Mouse (Mus musculus): ENCODE results near the gene Steap3. TPM values are rescaled to one million over a fixed set of nuclear protein-coding genes. Genes with fewer than 3 reads are reported as not detected.

The Steap3 gene
- polyA plus RNA-seq, 1 experiment from 2014 or later: 2.8 TPM

DNA sequence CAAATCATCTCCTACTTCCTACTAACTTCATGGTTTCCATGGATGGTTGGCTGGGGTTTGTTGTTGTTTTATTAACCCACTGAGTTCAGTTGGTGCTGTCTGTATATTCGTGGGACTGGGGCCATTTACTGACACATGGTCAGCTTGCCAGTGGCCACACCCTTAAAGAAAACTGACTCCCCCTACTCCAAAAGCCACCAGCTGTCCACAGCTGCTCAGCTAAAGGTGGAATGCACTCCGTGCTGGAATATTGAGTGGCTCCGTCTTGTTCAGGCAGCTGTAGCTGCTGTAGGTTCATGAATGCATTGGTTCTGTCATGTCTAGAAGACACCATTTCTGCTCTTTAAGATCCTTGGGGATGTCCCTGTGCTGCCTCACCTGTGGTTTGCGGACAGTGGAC lies 48.9 kb downstream of the Steap3 start:
- Histone ChIP-seq H3K27ac (ENCODE audit: low read length) (no peak overlapping the region), H3K4me2 (ENCODE audit: low read length) (no peak overlapping the region), H3K9me3 (ENCODE audit: control insufficient read depth, low read length) (no peaks in the 10 kb centered on the region), H3K9ac (replicated peaks; ENCODE audit: low read depth, low read length) (no peak overlapping the region), H3K4me3 (replicated peaks; ENCODE audit: low read length) (no peak overlapping the region), H3K4me1 (replicated peaks; ENCODE audit: control insufficient read depth, insufficient read depth, low read length) (no peaks in the 10 kb centered on the region), H3K27me3 (replicated peaks; ENCODE audit: control insufficient read depth, insufficient read depth, low read length) (no peaks in the 10 kb centered on the region), H3K36me3 (ENCODE audit: control insufficient read depth, insufficient read depth) (no peaks in the 10 kb centered on the region)
- WGBS: 82% methylated on average over 4 of the region's 4 CpGs
- ATAC-seq: no peak

DNA sequence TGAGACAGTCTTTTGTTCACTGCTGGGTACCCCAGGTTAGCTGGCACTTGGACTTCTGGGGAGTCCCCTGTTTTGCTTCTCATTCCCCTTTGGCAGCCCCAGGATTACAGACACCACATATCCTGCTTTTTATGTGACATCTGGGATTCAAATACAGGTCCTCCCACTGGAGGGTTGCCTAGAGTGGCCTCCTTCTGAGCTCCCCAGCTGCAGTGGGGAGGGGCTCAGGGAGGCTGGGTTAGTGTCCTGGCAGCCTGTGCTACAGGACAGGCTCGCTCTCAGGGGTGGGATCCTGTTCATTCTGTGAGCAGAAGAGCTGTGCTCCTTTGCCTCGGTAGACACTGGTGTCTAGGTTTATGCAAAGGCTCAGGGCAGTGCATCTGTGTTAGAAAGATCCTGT lies 51.2 kb downstream of the Steap3 start:
- Histone ChIP-seq H3K27me3 (replicated peaks; ENCODE audit: control insufficient read depth, insufficient read depth, low read length) (no peaks in the 10 kb centered on the region), H3K4me3 (replicated peaks; ENCODE audit: low read length) (no peak overlapping the region), H3K9ac (replicated peaks; ENCODE audit: low read depth, low read length) (no peak overlapping the region), H3K4me1 (replicated peaks; ENCODE audit: control insufficient read depth, insufficient read depth, low read length) (no peaks in the 10 kb centered on the region), H3K36me3 (ENCODE audit: control insufficient read depth, insufficient read depth) (no peaks in the 10 kb centered on the region), H3K9me3 (ENCODE audit: control insufficient read depth, low read length) (no peaks in the 10 kb centered on the region), H3K27ac (ENCODE audit: low read length) (no peak overlapping the region), H3K4me2 (ENCODE audit: low read length) (no peak overlapping the region)
- ATAC-seq: no peak; the same call in 1 of the 2 replicates
- WGBS: 51% methylated on average over 2 of the region's 2 CpGs

- 25% methylated on average over 6 of the region's 6 CpGs for WGBS
- Histone ChIP-seq H3K9me3 (ENCODE audit: control insufficient read depth, low read length) (no peaks in the 10 kb centered on the region), H3K27ac (ENCODE audit: low read length) (no peak overlapping the region), H3K27me3 (replicated peaks; ENCODE audit: control insufficient read depth, insufficient read depth, low read length) (no peaks in the 10 kb centered on the region), H3K4me2 (ENCODE audit: low read length) (no peak overlapping the region), H3K4me1 (replicated peaks; ENCODE audit: control insufficient read depth, insufficient read depth, low read length) (no peaks in the 10 kb centered on the region), H3K9ac (replicated peaks; ENCODE audit: low read depth, low read length) (no peak overlapping the region), H3K4me3 (replicated peaks; ENCODE audit: low read length) (no peak overlapping the region), H3K36me3 (ENCODE audit: control insufficient read depth, insufficient read depth) (no peaks in the 10 kb centered on the region)
- ATAC-seq: peak; percentile 50; the same call in 1 of the 2 replicates
Observed at GRCm38 (mm10) chr1:120220841-120221240, 51.7 kb downstream of the Steap3 start.

- H3K9ac ChIP-seq (replicated peaks; ENCODE audit: low read depth, low read length): no peak overlapping the region
- H3K4me3 ChIP-seq (replicated peaks; ENCODE audit: low read length): no peak overlapping the region
- no peaks in the 10 kb centered on the region for H3K27me3 ChIP-seq (replicated peaks; ENCODE audit: control insufficient read depth, insufficient read depth, low read length)
- WGBS: 75% methylated on average over 11 of the region's 11 CpGs
- H3K4me1 ChIP-seq (replicated peaks; ENCODE audit: control insufficient read depth, insufficient read depth, low read length): 0 out of 2 replicates have a peak, but pooled peaks cover 3% of the 10 kb centered on the region
- H3K4me2 ChIP-seq (ENCODE audit: low read length): no peak overlapping the region
- no peaks in the 10 kb centered on the region for H3K9me3 ChIP-seq (ENCODE audit: control insufficient read depth, low read length)
- no peak for ATAC-seq
- H3K27ac ChIP-seq (ENCODE audit: low read length): no peak overlapping the region
- no peaks in the 10 kb centered on the region for H3K36me3 ChIP-seq (ENCODE audit: control insufficient read depth, insufficient read depth)
Observed at GRCm38 (mm10) chr1:120208502-120209230, 63.8 kb downstream of the Steap3 start.

- no peak overlapping the region for H3K4me2 ChIP-seq (ENCODE audit: low read length)
- 0 out of 2 replicates have a peak, but pooled peaks cover 3% of the 10 kb centered on the region for H3K4me1 ChIP-seq (replicated peaks; ENCODE audit: control insufficient read depth, insufficient read depth, low read length)
- no peak overlapping the region for H3K9ac ChIP-seq (replicated peaks; ENCODE audit: low read depth, low read length)
- no peaks in the 10 kb centered on the region for H3K9me3 ChIP-seq (ENCODE audit: control insufficient read depth, low read length)
- WGBS: 42% methylated on average over 6 of the region's 6 CpGs
- no peak overlapping the region for H3K27ac ChIP-seq (ENCODE audit: low read length)
- ATAC-seq: peak; percentile 74
- no peaks in the 10 kb centered on the region for H3K36me3 ChIP-seq (ENCODE audit: control insufficient read depth, insufficient read depth)
- H3K4me3 ChIP-seq (replicated peaks; ENCODE audit: low read length): no peak overlapping the region
- H3K27me3 ChIP-seq (replicated peaks; ENCODE audit: control insufficient read depth, insufficient read depth, low read length): no peaks in the 10 kb centered on the region
Observed at GRCm38 (mm10) chr1:120207568-120207967, 64.9 kb downstream of the Steap3 start.

GRCm38 (mm10) chr1:120204834-120205233 lies 67.7 kb downstream of the Steap3 start:
- H3K4me1 ChIP-seq (replicated peaks; ENCODE audit: control insufficient read depth, insufficient read depth, low read length): 0 out of 2 replicates have a peak, but pooled peaks cover 3% of the 10 kb centered on the region
- no peaks in the 10 kb centered on the region for H3K36me3 ChIP-seq (ENCODE audit: control insufficient read depth, insufficient read depth)
- no peak overlapping the region for H3K27ac ChIP-seq (ENCODE audit: low read length)
- no peak for ATAC-seq
- no peak overlapping the region for H3K4me2 ChIP-seq (ENCODE audit: low read length)
- H3K27me3 ChIP-seq (replicated peaks; ENCODE audit: control insufficient read depth, insufficient read depth, low read length): no peaks in the 10 kb centered on the region
- no peak overlapping the region for H3K9ac ChIP-seq (replicated peaks; ENCODE audit: low read depth, low read length)
- no peak overlapping the region for H3K4me3 ChIP-seq (replicated peaks; ENCODE audit: low read length)
- WGBS: 33% methylated on average over 1 of the region's 1 CpGs
- no peaks in the 10 kb centered on the region for H3K9me3 ChIP-seq (ENCODE audit: control insufficient read depth, low read length)

DNA sequence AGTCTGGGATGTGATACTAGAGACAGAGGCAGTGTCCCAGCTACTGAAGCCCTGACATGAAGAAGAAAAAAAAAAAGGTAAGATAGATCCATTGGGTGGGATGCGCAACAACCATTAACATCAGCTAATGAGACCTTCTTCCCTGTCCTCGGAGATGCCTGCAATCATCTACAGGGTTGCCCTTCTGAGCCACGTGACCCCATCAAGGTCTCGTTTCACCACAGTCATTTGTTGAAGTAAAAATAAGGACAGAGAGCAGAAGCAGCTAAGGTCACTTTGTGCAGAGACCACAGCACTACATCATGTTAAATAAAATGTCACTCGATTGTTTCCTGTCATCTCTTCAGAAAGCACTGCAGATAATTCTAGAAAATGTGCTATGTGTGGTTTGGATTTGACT lies 68.7 kb downstream of the Steap3 start:
- Histone ChIP-seq H3K4me3 (replicated peaks; ENCODE audit: low read length) (no peak overlapping the region), H3K36me3 (ENCODE audit: control insufficient read depth, insufficient read depth) (no peaks in the 10 kb centered on the region), H3K4me1 (replicated peaks; ENCODE audit: control insufficient read depth, insufficient read depth, low read length) (0 out of 2 replicates have a peak, but pooled peaks cover 3% of the 10 kb centered on the region), H3K27me3 (replicated peaks; ENCODE audit: control insufficient read depth, insufficient read depth, low read length) (no peaks in the 10 kb centered on the region), H3K27ac (ENCODE audit: low read length) (no peak overlapping the region), H3K9ac (replicated peaks; ENCODE audit: low read depth, low read length) (no peak overlapping the region), H3K9me3 (ENCODE audit: control insufficient read depth, low read length) (no peaks in the 10 kb centered on the region), H3K4me2 (ENCODE audit: low read length) (no peak overlapping the region)
- ATAC-seq: no peak
- 80% methylated on average over 5 of the region's 5 CpGs for WGBS

DNA sequence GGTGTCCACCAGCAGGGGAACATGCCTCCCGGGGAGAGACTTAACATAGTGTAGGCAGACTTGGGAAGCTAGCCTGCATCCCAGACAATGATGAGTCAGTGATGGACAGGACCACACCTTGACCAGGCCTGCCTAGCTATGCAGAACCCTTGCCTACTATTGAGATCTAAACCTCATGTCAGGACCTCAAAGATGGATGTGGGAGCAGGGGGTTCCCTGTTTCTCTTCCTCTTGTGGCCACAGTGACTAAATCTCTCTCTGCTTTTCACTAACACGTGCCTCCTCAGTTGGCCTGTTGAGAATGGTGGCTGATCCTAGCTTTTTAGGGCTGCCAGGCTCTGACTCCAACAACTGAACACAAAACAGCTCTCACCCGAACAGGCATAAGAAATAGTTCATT lies 70.0 kb downstream of the Steap3 start:
- Histone ChIP-seq H3K9me3 (ENCODE audit: control insufficient read depth, low read length) (no peaks in the 10 kb centered on the region), H3K36me3 (ENCODE audit: control insufficient read depth, insufficient read depth) (no peaks in the 10 kb centered on the region), H3K4me2 (ENCODE audit: low read length) (no peak overlapping the region), H3K27me3 (replicated peaks; ENCODE audit: control insufficient read depth, insufficient read depth, low read length) (no peaks in the 10 kb centered on the region), H3K4me1 (replicated peaks; ENCODE audit: control insufficient read depth, insufficient read depth, low read length) (0 out of 2 replicates have a peak, but pooled peaks cover under 1% of the 10 kb centered on the region), H3K27ac (ENCODE audit: low read length) (no peak overlapping the region), H3K4me3 (replicated peaks; ENCODE audit: low read length) (no peak overlapping the region), H3K9ac (replicated peaks; ENCODE audit: low read depth, low read length) (no peak overlapping the region)
- no peak for ATAC-seq
- WGBS: 60% methylated on average over 3 of the region's 3 CpGs

GRCm38 (mm10) chr1:120198942-120199341 lies 73.6 kb downstream of the Steap3 start:
- H3K4me3 ChIP-seq (replicated peaks; ENCODE audit: low read length): no peak overlapping the region
- no peaks in the 10 kb centered on the region for H3K4me1 ChIP-seq (replicated peaks; ENCODE audit: control insufficient read depth, insufficient read depth, low read length)
- no peaks in the 10 kb centered on the region for H3K27me3 ChIP-seq (replicated peaks; ENCODE audit: control insufficient read depth, insufficient read depth, low read length)
- no peak overlapping the region for H3K4me2 ChIP-seq (ENCODE audit: low read length)
- H3K27ac ChIP-seq (ENCODE audit: low read length): no peak overlapping the region
- H3K9me3 ChIP-seq (ENCODE audit: control insufficient read depth, low read length): no peaks in the 10 kb centered on the region
- no peaks in the 10 kb centered on the region for H3K36me3 ChIP-seq (ENCODE audit: control insufficient read depth, insufficient read depth)
- H3K9ac ChIP-seq (replicated peaks; ENCODE audit: low read depth, low read length): no peak overlapping the region
- WGBS: 85% methylated on average over 4 of the region's 4 CpGs
- no peak for ATAC-seq
